8 mouse cellular contexts compared by ENCODE assay signal in the genomic region with DNA sequence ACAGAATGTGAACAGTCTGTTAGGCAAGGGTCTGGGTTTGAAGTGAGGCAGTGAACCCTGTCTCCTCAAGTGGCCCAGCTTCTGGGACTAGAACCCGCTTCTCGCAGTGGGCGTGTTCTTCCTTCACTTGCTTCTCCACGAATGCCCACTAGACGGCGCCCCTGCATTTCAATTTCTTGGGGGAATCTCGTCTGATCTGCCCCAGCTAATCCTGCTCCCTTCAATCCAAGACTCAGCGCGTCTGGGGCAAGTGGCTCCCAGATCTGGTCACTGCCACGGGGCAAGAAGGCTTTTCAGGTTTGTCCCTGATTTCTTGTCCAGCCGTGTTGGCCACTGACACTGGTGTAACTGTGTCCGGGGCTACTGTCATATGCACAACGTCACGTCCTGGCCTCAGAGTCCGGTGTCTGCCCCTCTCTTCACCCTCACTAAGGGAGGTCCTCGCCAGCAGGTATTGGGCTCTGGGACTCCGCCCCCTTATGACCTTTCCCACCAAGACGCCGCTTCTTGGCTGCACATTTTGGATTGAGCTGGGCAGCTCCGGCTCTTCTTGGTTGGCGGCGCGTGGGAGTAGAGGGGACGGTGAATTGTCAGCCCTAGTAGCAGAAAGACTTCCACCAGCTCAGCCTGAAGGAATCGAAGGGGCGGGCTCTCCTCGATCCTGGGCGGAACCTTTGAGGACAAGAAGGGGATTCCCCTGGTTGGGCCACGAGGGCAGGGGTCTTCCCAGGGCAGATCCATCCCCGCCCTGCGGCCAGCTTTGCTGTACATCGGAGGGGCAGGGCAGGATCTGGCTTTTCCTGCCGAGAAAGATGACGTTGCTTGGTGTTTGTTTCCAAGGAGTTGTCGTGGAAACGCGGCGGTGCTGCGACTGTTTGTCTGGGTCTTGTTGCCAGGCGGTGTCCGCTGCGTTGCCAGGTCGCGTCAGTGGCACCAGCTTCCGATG. TPM values are rescaled to one million over a fixed set of nuclear protein-coding genes. Genes with fewer than 3 reads are reported as not detected.
DNase-seq lines count a peak whose midpoint lies in the region; ATAC-seq and TF ChIP-seq lines count a peak whose summit lies in the region.

A gene (plus strand): TSS at position 205 of the 946 bp plus-strand sequence.

- TF ChIP-seq EP300 in lung, postnatal 0 days (IDR thresholded peaks at IDR 0.05) = peak; percentile 90

- peaks cover 37% of the 10 kb centered on the region for H3K4me1 ChIP-seq in lung, postnatal 0 days (ENCODE audit: insufficient read depth, low read depth, low read length)

- peak; percentile 15; the same call in 1 of the 2 replicates for ATAC-seq in frontal cortex, adult (ENCODE audit: low TSS enrichment)
- peak; percentile 49 for ATAC-seq in lung, postnatal 0 days

- peak within 1 kb of the TSS; percentile 44 for H3K4me2 ChIP-seq in lung, postnatal 0 days (replicated peaks; ENCODE audit: low read depth, low read length)

- TF ChIP-seq CTCF in lung, postnatal 0 days (IDR thresholded peaks at IDR 0.05) = peak; percentile 89

- H3K27ac ChIP-seq in lung, postnatal 0 days (ENCODE audit: low read length) = peak within 1 kb of the TSS; percentile 63

- WGBS in lung, postnatal 0 days = 10% methylated on average over 45 of the region's 45 CpGs

- H3K4me3 ChIP-seq in lung, postnatal 0 days (ENCODE audit: low read depth, low read length) = no peak within 1 kb of the TSS

- peak; percentile 94 for DNase-seq in MN1 (ENCODE audit: low spot score)
- DNase-seq in cerebellum, adult 9-10 months = peak; percentile 88
- peak; percentile 94 for DNase-seq in heart, postnatal 4 days
- DNase-seq in layer of hippocampus, adult 8-10 months (ENCODE audit: low spot score in 2 of 2) = peak; percentile 85
- peak; percentile 90 for DNase-seq in lung, postnatal 0 days (ENCODE audit: low spot score)
- DNase-seq in ovary, adult 18-20 months (ENCODE audit: low spot score) = peak; percentile 61
- peak; percentile 83 for DNase-seq in thymus, postnatal 0 days (ENCODE audit: low spot score)

- H3K36me3 ChIP-seq in lung, postnatal 0 days (ENCODE audit: insufficient read depth, low read length) = peaks cover 17% of the 10 kb centered on the region

- no peaks in the 10 kb centered on the region for H3K27me3 ChIP-seq in lung, postnatal 0 days (replicated peaks; ENCODE audit: insufficient read depth, low read length)

- no peaks in the 10 kb centered on the region for H3K9me3 ChIP-seq in lung, postnatal 0 days (ENCODE audit: low read length)

- H3K9ac ChIP-seq in lung, postnatal 0 days (replicated peaks; ENCODE audit: low read depth) = no peak within 1 kb of the TSS

RNA-seq across cellular contexts. Expression of the gene that starts here (rescaled TPM):
- total RNA-seq in heart, postnatal 4 days (2021) = 100 to 1,000 TPM; 301 to 312 TPM
- total RNA-seq in layer of hippocampus, adult 8-10 months (2022) = 10 to 100 TPM; 10.9 to 27.6 (median 18.7) TPM
- 1,321 and 1,744 TPM in 2 replicates for polyA plus RNA-seq in lung, postnatal 0 days (2015; fragmentation: Nextera tagmentation; extraction: Ambion mirVana)
- polyA plus RNA-seq in thymus, postnatal 0 days (2015; fragmentation: Nextera tagmentation; extraction: Ambion mirVana) = 2,725 and 3,094 TPM in 2 replicates

Comparison
In these comparisons a context has a peak if more than half of its experiments do, and no peak if none do; other contexts are left out.
1. RNA of the gene that starts here (total RNA-seq): 301 to 312 TPM in heart, postnatal 4 days; 10.9 to 27.6 TPM in layer of hippocampus, adult 8-10 months; every median in the first group is over 10 times any median in the second.
2. Peak in every context shown above with its lines, with median percentiles within 50 percentile points of each other: DNase-seq.